Mouse (Mus musculus): Measurements from ENCODE around the gene Amd1. TPM values are rescaled to one million over a fixed set of nuclear protein-coding genes. Genes with fewer than 3 reads are reported as not detected.

Amd1 gene
- polyA plus RNA-seq, 1 experiment from 2014 or later, result 56.5 TPM

GRCm38 (mm10) chr10:40258401-40258966 lies 43.5 kb downstream of the Amd1 start:
- peak; percentile 70 for ATAC-seq
- ChIA-PET POLR2A (interaction anchor here (0.8 to 1.8 kb wide), 4 partner anchors 11 to 265 kb away, joined by 3 to 10 read pairs (median 4); no protein-coding TSS in a partner anchor), CTCF (interaction anchor here (0.7 to 2.5 kb wide), 10 partner anchors 36 to 282 kb away, joined by 3 to 18 read pairs (median 4); no protein-coding TSS in a partner anchor)
- TF ChIP-seq CTCF (IDR thresholded peaks at IDR 0.05), result peak; percentile 48
- in situ Hi-C loops (cut with MboI; ENCODE audit: low pct_unique_long_range_greater_than_20kb), result loop anchor here (5.0 to 25.0 kb wide), 3 partner anchors 89 to 629 kb away; partner anchors contain the start of genes Cdc40 and Wasf1
- H3K27me3 ChIP-seq, result no peaks in the 10 kb centered on the region
- peak; percentile 75 for DNase-seq (ENCODE audit: low read depth, low spot score)

DNA sequence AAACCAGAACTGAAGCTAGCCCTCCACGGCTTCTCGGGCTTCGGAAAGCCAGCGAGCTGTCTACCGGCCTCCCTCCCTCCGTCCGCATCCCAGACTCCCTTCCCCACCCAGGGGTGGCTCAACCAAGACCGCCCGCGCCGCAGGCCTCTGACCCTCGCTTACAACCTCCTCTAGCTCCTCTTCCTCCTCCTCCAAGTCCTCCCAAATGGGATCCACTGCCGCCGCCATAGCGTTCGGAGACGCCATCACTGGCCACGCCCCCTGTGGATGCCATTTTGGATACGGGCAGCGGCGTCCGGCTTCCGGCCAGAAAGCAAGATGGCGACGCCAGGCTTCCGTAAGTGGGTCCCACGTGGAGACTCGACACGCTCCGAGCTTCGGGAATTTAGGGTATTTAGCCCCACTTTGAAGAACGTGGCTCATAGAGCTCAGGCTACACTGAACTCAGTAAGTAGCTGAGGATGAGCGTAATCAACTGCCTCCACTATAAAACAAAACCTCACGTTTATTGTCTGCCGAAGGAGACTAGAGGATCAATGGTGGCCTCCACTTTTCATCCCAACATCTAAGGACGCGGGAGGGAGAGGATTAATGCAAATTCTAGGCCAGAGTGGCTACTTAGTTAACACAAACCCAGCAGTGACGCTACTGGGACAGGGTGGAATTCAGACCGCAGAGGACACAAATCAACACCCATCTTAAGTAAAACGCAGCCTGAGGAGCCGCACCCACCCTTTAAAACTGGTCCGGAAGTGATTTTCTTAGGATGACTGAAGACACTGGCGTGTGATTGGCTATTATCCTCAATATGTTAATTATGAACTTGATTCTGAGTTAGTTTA lies 44.4 kb downstream of the Amd1 start, which contains the start of gene Gtf3c6:
Gene Gtf3c6, minus strand, starts transcription at position 695 of the 842 bp plus-strand sequence.
- ChIA-PET POLR2A (interaction anchor here (1.3 to 1.8 kb wide), 4 partner anchors 10 to 267 kb away, joined by 3 to 10 read pairs (median 4); no protein-coding TSS in a partner anchor), CTCF (interaction anchor here (0.9 to 2.5 kb wide), 5 partner anchors 43 to 267 kb away, joined by 3 to 18 read pairs (median 5); no protein-coding TSS in a partner anchor)
- peak; percentile 71 for DNase-seq (ENCODE audit: low read depth, low spot score)
- ATAC-seq, result peak; percentile 63
- in situ Hi-C loops (cut with MboI; ENCODE audit: low pct_unique_long_range_greater_than_20kb), result loop anchor here (5.0 to 25.0 kb wide), 3 partner anchors 90 to 630 kb away; partner anchors contain the start of genes Cdc40 and Wasf1
- no peak for TF ChIP-seq CTCF (IDR thresholded peaks at IDR 0.05)
- H3K27me3 ChIP-seq, result no peaks in the 10 kb centered on the region

DNA sequence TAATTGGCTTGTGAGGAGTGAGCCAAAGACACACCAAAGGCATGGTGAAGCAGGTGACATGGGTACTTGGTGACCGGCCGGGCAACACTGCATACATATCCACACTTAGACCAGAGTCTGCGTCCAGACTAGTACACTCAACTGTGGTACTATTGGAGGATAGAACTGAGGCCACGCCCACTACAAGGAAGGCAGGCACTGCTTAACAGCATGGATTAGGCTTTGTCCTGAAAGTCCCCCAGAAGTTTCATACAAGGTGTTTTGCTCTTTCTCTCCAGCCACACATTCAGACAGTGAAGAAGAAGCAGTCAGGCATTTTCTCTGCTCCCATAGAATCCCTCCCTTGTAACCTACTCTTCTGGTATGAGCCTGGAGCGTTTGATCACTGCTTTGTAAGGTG lies 45.3 kb downstream of the Amd1 start:
- in situ Hi-C loops (cut with MboI; ENCODE audit: low pct_unique_long_range_greater_than_20kb), result loop anchor here (5.0 to 25.0 kb wide), 3 partner anchors 91 to 631 kb away; partner anchors contain the start of genes Cdc40 and Wasf1
- TF ChIP-seq CTCF (IDR thresholded peaks at IDR 0.05), result no peak
- no peaks in the 10 kb centered on the region for H3K27me3 ChIP-seq
- ATAC-seq (peak; percentile 3), DNase-seq (ENCODE audit: low read depth, low spot score) (no peak)
- POLR2A ChIA-PET, result interaction anchor here (1.3 kb wide), 1 partner anchor 267 kb away, joined by 4 read pairs; no protein-coding TSS in a partner anchor
- CTCF ChIA-PET, result interaction anchor here (0.9 kb wide), 1 partner anchor 44 kb away, joined by 3 read pairs; no protein-coding TSS in a partner anchor

DNA sequence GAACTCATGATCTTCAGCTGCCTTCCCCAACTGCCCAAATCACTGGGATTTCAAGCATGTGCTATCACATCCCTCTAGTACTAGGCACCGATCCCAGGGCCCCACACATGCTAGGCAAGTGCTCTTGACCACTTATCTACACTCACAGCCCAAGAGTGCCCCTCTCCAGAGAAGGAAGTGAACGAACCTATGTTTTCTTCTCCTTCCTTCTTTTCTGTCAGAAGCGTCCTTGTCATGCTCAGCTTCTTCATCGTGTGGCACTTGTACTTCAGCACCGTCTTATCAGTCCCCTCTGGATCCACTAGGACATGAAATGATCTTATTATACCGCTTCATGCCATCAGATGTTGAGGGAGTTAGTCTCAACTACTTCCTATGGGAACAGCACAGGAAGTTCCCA lies 51.0 kb downstream of the Amd1 start:
- in situ Hi-C loops (cut with MboI; ENCODE audit: low pct_unique_long_range_greater_than_20kb), result loop anchor here (25.0 kb wide), 1 partner anchor 636 kb away; the partner anchor contains the start of genes Cdc40 and Wasf1
- TF ChIP-seq CTCF (IDR thresholded peaks at IDR 0.05), result no peak
- DNase-seq (ENCODE audit: low read depth, low spot score) (no peak), ATAC-seq (no peak)
- ChIA-PET POLR2A (no interaction called here), CTCF (interaction anchor here (1.2 kb wide), 2 partner anchors 29 to 292 kb away, joined by 3 read pairs; no protein-coding TSS in a partner anchor)
- H3K27me3 ChIP-seq, result no peaks in the 10 kb centered on the region

DNA sequence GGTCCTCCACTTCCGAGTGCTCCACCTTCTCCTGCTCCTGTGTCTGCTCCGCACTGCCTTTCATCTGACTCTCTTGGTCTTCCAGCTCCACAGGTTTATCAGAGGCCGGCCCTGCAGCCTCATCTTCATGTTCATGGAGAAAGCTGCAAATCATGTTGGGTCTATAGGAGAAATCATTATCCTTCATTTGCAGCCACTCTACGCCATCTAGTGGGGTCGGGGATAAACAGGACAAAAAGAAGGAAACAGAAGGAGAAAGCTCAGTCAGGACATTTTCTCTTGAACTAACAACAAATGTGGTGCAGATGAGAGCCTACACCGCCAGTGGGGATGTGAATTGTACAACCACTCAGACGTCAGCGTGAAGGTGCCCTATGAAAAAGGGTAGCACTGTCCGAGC lies 52.4 kb downstream of the Amd1 start:
- ATAC-seq (no peak), DNase-seq (ENCODE audit: low read depth, low spot score) (no peak)
- no peaks in the 10 kb centered on the region for H3K27me3 ChIP-seq
- in situ Hi-C loops (cut with MboI; ENCODE audit: low pct_unique_long_range_greater_than_20kb), result loop anchor here (25.0 kb wide), 1 partner anchor 638 kb away; the partner anchor contains the start of genes Cdc40 and Wasf1
- CTCF ChIA-PET, result interaction anchor here (1.2 kb wide), 2 partner anchors 28 to 291 kb away, joined by 3 read pairs; no protein-coding TSS in a partner anchor
- POLR2A ChIA-PET, result no interaction called here
- TF ChIP-seq CTCF (IDR thresholded peaks at IDR 0.05), result peak; percentile 42

GRCm38 (mm10) chr10:40247166-40247716 lies 54.7 kb downstream of the Amd1 start:
- in situ Hi-C loops (cut with MboI; ENCODE audit: low pct_unique_long_range_greater_than_20kb), result no loop called here
- DNase-seq (ENCODE audit: low read depth, low spot score), result no peak
- TF ChIP-seq CTCF (IDR thresholded peaks at IDR 0.05), result no peak
- POLR2A ChIA-PET, result interaction anchor here (0.9 kb wide), 1 partner anchor 11 kb away, joined by 3 read pairs; the partner anchor contains the start of gene Gtf3c6
- no peak for ATAC-seq
- CTCF ChIA-PET, result no interaction called here
- H3K27me3 ChIP-seq, result no peaks in the 10 kb centered on the region

- TF ChIP-seq CTCF (IDR thresholded peaks at IDR 0.05), result no peak
- peak; percentile 82 for ATAC-seq
- POLR2A ChIA-PET, result no interaction called here
- in situ Hi-C loops (cut with MboI; ENCODE audit: low pct_unique_long_range_greater_than_20kb), result no loop called here
- CTCF ChIA-PET, result no interaction called here
- H3K27me3 ChIP-seq, result no peaks in the 10 kb centered on the region
- peak; percentile 15 for DNase-seq (ENCODE audit: low read depth, low spot score)
Observed at GRCm38 (mm10) chr10:40246374-40247165, 55.4 kb downstream of the Amd1 start, which contains the start of gene Rpf2. Rpf2 (minus strand) TSS chr10:40247036.

- DNase-seq (ENCODE audit: low read depth, low spot score) (no peak), ATAC-seq (no peak)
- ChIA-PET CTCF (no interaction called here), POLR2A (no interaction called here)
- no peak for TF ChIP-seq CTCF (IDR thresholded peaks at IDR 0.05)
- H3K27me3 ChIP-seq, result no peaks in the 10 kb centered on the region
- in situ Hi-C loops (cut with MboI; ENCODE audit: low pct_unique_long_range_greater_than_20kb), result no loop called here
Observed at GRCm38 (mm10) chr10:40237826-40238225, 64.2 kb downstream of the Amd1 start.

Other genes starting within 250 kb of the Amd1 start
- 9.1 TPM for gene Slc16a10, start 159.9 kb downstream of the Amd1 start, polyA plus RNA-seq (2021)
- gene Rpf2, start 55.1 kb downstream of the Amd1 start, polyA plus RNA-seq (2021), result 40.5 TPM
- 92.1 TPM for gene Gtf3c6, start 44.1 kb downstream of the Amd1 start, polyA plus RNA-seq (2021)
- gene Cdk19, start 37.4 kb upstream of the Amd1 start, polyA plus RNA-seq (2021), result 18.6 TPM

Data from Patski (cell line).